21 mouse cellular contexts compared by ENCODE assay signal in genomic region chr2:57138594-57138993, GRCm38 (mm10).
"Had no signal": no experiment of that assay in that cellular context is flagged by ENCODE, and none has a peak within 500 bp of the region (broad histone marks: within the 10 kb centered on the region; RNA-seq: fewer than 3 reads in every experiment).

No protein-coding gene starts in this region.

- DNase-seq: kidney, adult 18-20 months; kidney, postnatal 25 days; left cerebral cortex, postnatal 4 days; liver, postnatal 0 days; lung, embryonic 14.5 days; right cerebral cortex, adult 18-20 months; right cerebral cortex, postnatal 25 days; spleen, adult 18-20 months; thymus, postnatal 25 days had no signal

- H3K4me1 ChIP-seq: limb, embryonic 12.5 days; limb, embryonic 15.5 days; midbrain, embryonic 12.5 days; midbrain, embryonic 15.5 days; neural tube, embryonic 12.5 days; neural tube, embryonic 15.5 days; stomach, embryonic 15.5 days had no signal

- H3K9ac ChIP-seq: limb, embryonic 12.5 days; limb, embryonic 15.5 days; liver, embryonic 14.5 days; liver, postnatal 0 days; lung, embryonic 14.5 days; midbrain, embryonic 12.5 days; midbrain, embryonic 15.5 days; neural tube, embryonic 12.5 days; neural tube, embryonic 15.5 days; stomach, embryonic 15.5 days had no signal

- H3K4me2 ChIP-seq: limb, embryonic 12.5 days; limb, embryonic 15.5 days; liver, embryonic 11.5 days; lung, embryonic 14.5 days; midbrain, embryonic 12.5 days; midbrain, embryonic 15.5 days; neural tube, embryonic 12.5 days; neural tube, embryonic 15.5 days; stomach, embryonic 15.5 days had no signal

- H3K27me3 ChIP-seq: limb, embryonic 12.5 days; limb, embryonic 15.5 days; midbrain, embryonic 12.5 days; midbrain, embryonic 15.5 days; neural tube, embryonic 12.5 days; neural tube, embryonic 15.5 days; stomach, embryonic 15.5 days had no signal

- H3K36me3 ChIP-seq: limb, embryonic 12.5 days; limb, embryonic 15.5 days; midbrain, embryonic 12.5 days; midbrain, embryonic 15.5 days; neural tube, embryonic 12.5 days; neural tube, embryonic 15.5 days; stomach, embryonic 15.5 days had no signal

- ATAC-seq: liver, postnatal 0 days; lung, postnatal 0 days; midbrain, embryonic 15.5 days had no signal

- H3K4me3 ChIP-seq: limb, embryonic 12.5 days; limb, embryonic 15.5 days; midbrain, embryonic 12.5 days; midbrain, embryonic 15.5 days; neural tube, embryonic 12.5 days; neural tube, embryonic 15.5 days; stomach, embryonic 15.5 days had no signal

- H3K9me3 ChIP-seq: limb, embryonic 12.5 days; limb, embryonic 15.5 days; midbrain, embryonic 12.5 days; midbrain, embryonic 15.5 days; neural tube, embryonic 12.5 days; neural tube, embryonic 15.5 days; stomach, embryonic 15.5 days had no signal

- H3K27ac ChIP-seq: kidney, postnatal 0 days; limb, embryonic 12.5 days; limb, embryonic 15.5 days; liver, embryonic 14.5 days; macrophage; midbrain, embryonic 12.5 days; midbrain, embryonic 15.5 days; neural tube, embryonic 12.5 days; neural tube, embryonic 15.5 days; stomach, embryonic 15.5 days had no signal
